Mouse (Mus musculus) embryonic facial prominence, embryonic 14.5 days (tissue): ENCODE measurements around the gene Pdss2. TPM values are rescaled to one million over a fixed set of nuclear protein-coding genes. Genes with fewer than 3 reads are reported as not detected.

Experiments
- ATAC-seq: fragments of 200-750 bp; cut with Nextera tagmentation; 2 replicates; pipeline ENCODE4 v1.8.0; 2017; ENCODE audit warnings: low read depth, moderate number of reproducible peaks, moderate TSS enrichment
- DNase-seq: peaks from one replicate; pipeline ENCODE4 v3.0.0-alpha.2; 2015; ENCODE audit warnings: low spot score
- H3K27ac ChIP-seq: fragments of 300-500 bp; sonication (generic); replicated peaks from 2 replicates; pipeline ENCODE4 v1.5.1; 2014; ENCODE audit warnings: low read depth, mild to moderate bottlenecking, low read length, moderate library complexity
- H3K27me3 ChIP-seq: fragments of 300-500 bp; sonication (generic); replicated peaks from 2 replicates; pipeline ENCODE4 v1.6.1; 2014; ENCODE audit warnings: low read length; ENCODE audit not compliant: control insufficient read depth, insufficient read depth
- H3K36me3 ChIP-seq: fragments of 300-500 bp; sonication (generic); 2 replicates; pipeline ENCODE4 v1.6.1; 2014; ENCODE audit warnings: low read length, mixed read lengths; ENCODE audit not compliant: control insufficient read depth, insufficient read depth
- H3K4me1 ChIP-seq: fragments of 300-500 bp; sonication (generic); 2 replicates; pipeline ENCODE4 v1.6.1; 2014; ENCODE audit warnings: antibody characterized with exemption, low read length; ENCODE audit not compliant: control insufficient read depth, insufficient read depth
- H3K4me2 ChIP-seq: fragments of 300-500 bp; sonication (generic); 2 replicates; pipeline ENCODE4 v1.6.1; 2014; ENCODE audit warnings: low read depth, mild to moderate bottlenecking, low read length, moderate library complexity, mixed read lengths
- H3K4me3 ChIP-seq: fragments of 300-500 bp; sonication (generic); 2 replicates; pipeline ENCODE4 v1.5.1; 2014; ENCODE audit warnings: low read depth, mild to moderate bottlenecking, low read length
- H3K9ac ChIP-seq: fragments of 300-500 bp; sonication (generic); 2 replicates; pipeline ENCODE4 v1.6.1; 2014; ENCODE audit warnings: low read depth, mild to moderate bottlenecking, low read length, moderate library complexity, mixed read lengths
- H3K9me3 ChIP-seq: fragments of 300-500 bp; sonication (generic); 2 replicates; pipeline ENCODE4 v1.6.1; 2016; ENCODE audit warnings: low read length; ENCODE audit not compliant: control insufficient read depth
- WGBS: fragments of 180-500 bp; shearing (Covaris S2); extraction: QIAGEN DNeasy Blood & Tissue Kit; methylation state at CpG from one replicate; pipeline ENCODE4 v1.1.7; 2014; 5-methylcytosine and 5-hydroxymethylcytosine counted together
- polyA plus RNA-seq: library from polyadenylated mRNA; unstranded; fragments of >200 nt; fragmentation: Nextera tagmentation; extraction: Ambion mirVana; gene quantifications from 2 replicates; pipeline ENCODE4 v1.2.1, GENCODE M21; 2014

Pdss2 gene
- polyA plus RNA-seq, 1 experiment from 2014 or later: 9.5 TPM

DNA sequence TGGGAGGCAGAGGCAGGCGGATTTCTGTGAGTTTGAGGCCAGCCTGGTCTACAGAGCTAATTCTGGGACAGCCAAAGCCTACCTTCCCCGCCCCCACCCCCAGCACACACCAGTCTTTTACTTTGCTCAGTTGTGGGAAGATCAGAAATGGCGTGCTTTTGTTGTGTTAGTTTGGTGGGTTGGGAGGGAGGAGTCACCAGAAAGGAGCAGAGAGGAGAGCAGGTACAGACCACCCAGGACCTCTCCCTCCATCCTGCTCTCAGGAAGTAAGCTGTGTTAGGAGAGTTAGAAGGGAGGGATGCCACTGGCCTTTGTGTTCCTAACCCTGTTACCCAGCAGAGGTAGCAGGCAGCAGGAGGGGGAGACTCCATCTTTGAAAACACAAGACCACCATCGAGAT is 285.8 kb downstream of the Pdss2 start:
- H3K27ac ChIP-seq: no peak overlapping the region
- no peaks in the 10 kb centered on the region for H3K9me3 ChIP-seq
- H3K9ac ChIP-seq: no peak overlapping the region
- H3K4me1 ChIP-seq: no peaks in the 10 kb centered on the region
- peaks cover 53% of the 10 kb centered on the region for H3K36me3 ChIP-seq
- no peaks in the 10 kb centered on the region for H3K27me3 ChIP-seq
- WGBS: 70% methylated on average over 4 of the region's 4 CpGs
- DNase-seq: no peak
- no peak overlapping the region for H3K4me2 ChIP-seq
- ATAC-seq: no peak
- no peak overlapping the region for H3K4me3 ChIP-seq

DNA sequence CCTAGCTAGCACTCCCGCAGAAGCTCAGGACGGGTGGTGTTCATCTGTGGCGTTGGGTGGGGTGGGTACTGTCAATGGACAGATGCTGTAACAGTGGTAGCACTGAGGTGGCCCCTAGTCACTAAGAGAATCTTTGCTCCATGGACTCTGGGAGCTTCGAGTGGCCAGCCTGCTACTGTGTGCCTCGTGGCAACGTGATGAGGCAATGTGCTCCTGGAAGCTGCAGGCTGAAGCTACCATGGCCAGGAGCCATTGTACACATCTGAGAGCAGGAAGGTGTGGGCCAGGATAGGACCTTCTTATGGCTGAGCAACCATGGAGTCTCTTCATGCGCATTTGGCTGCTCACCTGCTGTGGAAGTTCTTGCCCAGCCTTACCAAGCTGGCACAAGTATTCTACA is 287.9 kb downstream of the Pdss2 start:
- WGBS: 96% methylated on average over 7 of the region's 7 CpGs
- H3K36me3 ChIP-seq: peaks cover 63% of the 10 kb centered on the region
- no peak overlapping the region for H3K4me3 ChIP-seq
- H3K9ac ChIP-seq: no peak overlapping the region
- no peak for DNase-seq
- H3K27me3 ChIP-seq: no peaks in the 10 kb centered on the region
- no peaks in the 10 kb centered on the region for H3K4me1 ChIP-seq
- no peaks in the 10 kb centered on the region for H3K9me3 ChIP-seq
- H3K4me2 ChIP-seq: no peak overlapping the region
- ATAC-seq: no peak
- H3K27ac ChIP-seq: no peak overlapping the region

DNA sequence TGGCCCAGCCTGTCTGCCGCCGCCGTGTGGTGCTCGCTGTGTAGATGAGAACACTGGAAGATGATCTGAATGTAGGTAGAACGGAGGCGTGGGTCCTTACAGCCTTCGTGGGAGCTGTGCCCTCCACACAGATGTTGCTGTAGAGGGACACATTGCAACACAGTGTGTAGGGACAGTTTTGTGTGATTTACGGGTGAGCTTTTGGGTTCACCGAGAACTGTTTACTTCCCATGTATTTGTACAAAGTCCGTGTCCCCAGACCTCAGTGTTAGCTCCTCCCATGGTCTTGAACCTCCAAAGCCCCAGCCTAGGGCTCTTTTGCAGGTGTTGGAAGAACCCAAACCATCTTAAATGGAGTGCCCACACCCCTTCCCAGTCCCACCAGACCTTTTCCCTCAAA is 291.7 kb downstream of the Pdss2 start:
- no peak for ATAC-seq
- Histone ChIP-seq H3K9me3 (no peaks in the 10 kb centered on the region), H3K9ac (no peak overlapping the region), H3K4me3 (no peak overlapping the region), H3K36me3 (peaks cover 46% of the 10 kb centered on the region), H3K4me2 (no peak overlapping the region), H3K27ac (no peak overlapping the region), H3K27me3 (no peaks in the 10 kb centered on the region), H3K4me1 (0 out of 2 replicates have a peak, but pooled peaks cover 7% of the 10 kb centered on the region)
- WGBS: 91% methylated on average over 10 of the region's 10 CpGs
- no peak for DNase-seq

Other genes starting within 250 kb of the Pdss2 start
- gene Sobp, start 47.0 kb upstream of the Pdss2 start, polyA plus RNA-seq: 4.5 and 4.7 TPM in 2 replicates
- gene 9030612E09Rik, start 46.8 kb upstream of the Pdss2 start, polyA plus RNA-seq: 0.93 and 1.5 TPM in 2 replicates